Mouse (Mus musculus) heart, postnatal 0 days (tissue): ENCODE data around the gene Gipc2.

ENCODE experiments used
- CTCF ChIP-seq: IDR thresholded peaks from 2 replicates; pipeline ENCODE4 v1.5.1; 2016; ENCODE audit warnings: antibody characterized with exemption, control low read depth, low read depth
- EP300 ChIP-seq: IDR thresholded peaks from 2 replicates; pipeline ENCODE4 v1.6.1; 2016; ENCODE audit warnings: antibody characterized with exemption, low read depth

- no peak for TF ChIP-seq CTCF
- no peak for TF ChIP-seq EP300
These were observed 51.8 kb downstream of the Gipc2 start for GRCm38 (mm10) chr3:152114222-152114621.
